Mouse (Mus musculus) heart, adult 9 months (tissue): ENCODE measurements around the gene Glb1l3.
"Not testable (repeated sequence)": the region's sequence is repeated elsewhere in the genome, so short reads cannot be mapped to it uniquely, and the experiment has no call there.

Experiments used
- DNase-seq, 2 experiments: peaks; one replicate each; pipeline ENCODE4 v3.0.0; 2022; ENCODE audit warnings: low spot score in 2 of 2

Gene Glb1l3

GRCm38 (mm10) chr9:26860751-26861150 is at the start of gene Glb1l3:
Gene Glb1l3, minus strand, starts transcription at chr9:26860890.
- DNase-seq = peak; percentile 29 to 42

DNA sequence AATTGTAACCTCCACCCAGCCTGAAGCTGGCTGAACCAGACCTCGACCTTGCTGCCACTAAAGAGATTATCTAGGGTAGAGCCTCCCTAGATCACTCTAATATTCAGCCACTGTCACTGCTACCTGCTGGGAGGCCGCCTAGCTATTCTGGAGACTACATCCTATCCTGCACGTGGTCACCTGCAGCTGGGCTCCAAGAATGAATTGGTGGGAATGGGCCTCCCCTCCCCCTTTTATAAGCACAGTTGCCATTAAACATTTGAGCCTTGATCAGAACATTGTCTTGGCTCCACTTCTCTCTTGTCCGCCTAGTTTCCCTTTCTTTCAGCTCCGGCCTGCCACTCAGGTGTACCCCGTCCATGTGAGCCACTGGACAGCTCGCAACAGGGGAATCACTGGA is 9.2 kb upstream of the Glb1l3 start:
- not testable (repeated sequence) for DNase-seq

DNA sequence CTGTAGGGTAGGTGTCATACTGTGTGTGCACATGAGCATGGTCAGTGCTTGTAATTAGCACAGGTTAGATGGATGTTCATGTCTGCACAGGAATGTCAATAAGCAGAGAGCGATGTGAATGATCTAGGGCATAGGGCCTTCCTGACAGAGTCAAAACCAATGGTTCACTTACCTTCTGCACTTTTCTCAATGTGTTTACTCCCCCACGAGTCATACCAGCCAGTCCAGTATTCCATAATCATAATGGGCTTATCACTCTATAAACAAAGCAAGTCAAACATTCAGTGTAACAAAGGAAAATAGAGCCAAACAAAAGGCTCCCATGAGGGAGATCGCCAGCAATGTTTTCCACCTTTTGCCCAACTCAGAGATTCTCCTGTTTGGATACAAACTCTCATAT is 29.6 kb downstream of the Glb1l3 start:
- no peak for DNase-seq

GRCm38 (mm10) chr9:26819942-26820341 is 40.7 kb downstream of the Glb1l3 start:
- DNase-seq = no peak

- no peak for DNase-seq
Observed at GRCm38 (mm10) chr9:26808735-26809134, 52.0 kb downstream of the Glb1l3 start.

GRCm38 (mm10) chr9:26805935-26806666 is 54.6 kb downstream of the Glb1l3 start, which contains the start of gene Glb1l2:
Gene Glb1l2, minus strand, starts transcription at chr9:26806468.
- peak; percentile 83 to 85 for DNase-seq

DNA sequence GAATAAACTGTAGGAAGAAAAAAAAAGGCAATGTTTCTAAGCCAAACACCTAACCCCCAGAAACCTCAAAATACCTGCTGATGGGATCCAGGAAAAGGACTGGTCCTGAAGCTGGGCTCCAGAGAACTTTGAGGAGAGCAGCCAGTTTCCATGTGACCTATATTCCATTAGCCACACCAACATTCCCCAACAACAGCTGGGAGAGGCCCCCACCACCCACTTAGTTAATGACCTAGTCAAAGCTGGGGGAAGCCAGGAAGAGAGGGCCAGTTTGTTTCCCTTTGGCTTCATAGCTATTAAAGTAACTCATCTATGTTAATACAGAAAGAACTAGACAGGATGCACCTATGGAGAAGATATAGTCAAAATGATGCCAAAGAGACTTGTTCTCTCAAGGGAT is 56.4 kb downstream of the Glb1l3 start:
- DNase-seq = no peak

- DNase-seq = no peak
Observed at GRCm38 (mm10) chr9:26800357-26800756, 60.3 kb downstream of the Glb1l3 start.

DNA sequence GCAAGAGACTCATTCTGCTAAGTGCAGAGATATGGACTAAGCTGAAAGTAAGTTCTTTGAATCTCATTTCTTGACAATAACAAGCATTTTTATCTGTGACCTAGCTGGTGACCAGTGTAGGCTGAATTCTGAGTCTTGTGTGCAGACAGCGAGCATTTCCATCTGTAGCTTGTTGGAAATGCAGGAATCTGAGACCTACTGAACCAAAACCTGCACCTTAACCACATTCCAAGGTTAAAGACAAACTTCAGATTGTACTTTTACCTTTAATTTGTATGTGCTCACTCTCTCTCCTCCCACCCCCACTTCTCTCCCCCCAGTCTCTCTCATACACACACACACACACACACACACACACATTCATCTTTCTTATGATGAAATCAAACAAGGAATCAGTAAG is 62.0 kb downstream of the Glb1l3 start:
- no peak for DNase-seq

DNA sequence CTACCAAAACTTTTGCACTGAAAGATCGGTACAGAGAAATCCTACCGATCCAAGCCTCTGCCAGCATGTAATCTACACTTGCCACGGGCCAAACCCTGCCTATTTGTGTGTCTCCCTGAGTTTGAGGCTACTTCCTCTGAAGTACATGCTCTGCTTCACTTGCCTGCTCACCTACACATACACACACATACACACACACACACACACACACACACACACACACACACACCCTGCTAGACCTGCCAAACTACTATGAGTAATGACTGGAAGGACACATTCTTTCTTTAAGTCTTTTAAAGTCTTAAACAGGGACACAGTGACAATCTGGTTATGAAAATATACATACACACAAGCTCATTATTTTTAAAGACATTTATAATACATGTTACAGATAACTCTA is 62.5 kb downstream of the Glb1l3 start:
- DNase-seq = no peak

DNA sequence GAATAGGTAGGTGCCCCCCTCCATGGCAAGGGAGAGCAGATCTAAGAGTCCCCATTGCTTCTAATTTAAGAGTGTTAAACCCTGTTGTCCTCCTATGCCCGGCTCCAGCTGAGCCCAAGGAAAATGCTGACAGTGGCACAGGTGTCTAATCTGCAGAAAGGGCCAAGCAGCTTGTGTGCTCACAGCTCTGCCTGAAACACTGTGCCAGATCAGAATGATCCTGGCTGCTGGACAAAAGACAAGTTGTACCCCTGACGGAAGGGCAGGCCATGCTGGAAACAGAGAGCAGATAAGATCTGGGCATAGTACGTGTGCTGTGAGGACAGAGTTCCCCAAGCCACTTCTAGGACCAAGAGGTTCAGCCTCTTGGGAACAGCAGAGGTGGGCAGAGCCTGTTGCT is 67.9 kb downstream of the Glb1l3 start:
- peak in 1 of 2 experiments; percentile 6 for DNase-seq

DNA sequence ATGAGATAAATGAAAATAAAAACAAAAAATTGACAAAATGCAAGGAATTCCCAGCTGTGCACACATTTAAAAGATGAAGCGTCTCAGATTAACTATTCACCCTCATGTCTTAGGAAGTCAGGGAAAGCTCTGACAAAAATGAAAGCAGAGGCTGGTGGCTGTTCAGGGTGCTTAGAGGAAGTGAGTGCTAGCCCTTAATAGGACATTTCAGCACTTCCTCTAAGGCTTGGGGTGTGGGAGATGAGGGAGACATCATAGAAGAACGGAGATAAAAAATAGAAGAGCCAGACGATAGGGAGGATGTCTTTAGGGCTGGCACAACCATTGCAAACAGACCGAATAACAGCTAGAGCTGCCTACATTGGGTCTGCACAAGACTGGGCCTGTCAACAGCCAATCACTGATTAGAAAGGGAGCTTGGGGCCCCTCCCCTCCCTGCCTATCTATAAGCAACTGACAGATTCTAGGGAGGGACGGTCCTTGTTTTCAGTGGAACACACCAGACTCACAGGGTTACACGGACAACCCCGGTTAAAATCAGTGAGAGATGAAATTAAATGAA is 77.2 kb downstream of the Glb1l3 start:
- peak in 1 of 2 experiments; percentile 5 for DNase-seq

GRCm38 (mm10) chr9:26778421-26778820 is 82.3 kb downstream of the Glb1l3 start:
- DNase-seq = no peak

DNA sequence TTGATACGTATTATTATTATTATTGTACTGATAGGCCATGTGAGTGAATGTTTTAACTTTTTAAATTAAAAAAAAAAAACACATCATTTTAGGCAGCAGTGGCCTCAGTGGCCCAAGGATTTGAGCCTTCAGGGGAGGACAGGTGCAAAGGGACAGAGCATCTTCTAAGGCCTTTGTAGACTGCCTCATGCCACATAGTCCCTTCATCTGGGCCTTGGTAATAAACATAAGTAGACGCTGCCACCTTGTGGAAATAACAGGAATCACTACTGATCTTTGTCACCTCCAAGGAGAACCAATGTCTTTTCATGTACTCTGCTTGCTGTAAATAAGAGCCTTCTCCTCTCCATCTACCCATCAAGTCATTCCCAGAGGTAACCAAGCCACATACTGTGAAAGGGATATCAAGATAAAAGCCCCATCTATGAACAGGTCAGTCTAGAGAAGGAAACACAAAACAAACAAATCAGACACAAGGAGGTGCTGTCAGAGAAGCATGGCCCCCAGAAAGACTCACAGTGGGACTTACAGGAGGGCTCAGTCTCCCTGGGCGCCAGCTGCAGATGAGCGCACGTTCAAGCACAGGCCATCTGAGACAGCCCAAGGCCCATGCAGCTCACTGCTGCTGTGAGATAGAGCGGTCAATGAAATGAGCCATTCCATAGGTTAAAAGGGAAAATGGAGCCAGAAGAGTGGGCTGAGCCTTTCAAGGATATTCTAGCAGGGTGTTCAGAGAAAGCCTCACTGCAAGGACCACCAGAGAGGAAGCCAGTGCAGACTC is 84.4 kb downstream of the Glb1l3 start:
- DNase-seq = peak; percentile 14 to 22

- no peak for DNase-seq
Observed at GRCm38 (mm10) chr9:26775700-26776099, 85.0 kb downstream of the Glb1l3 start.

DNA sequence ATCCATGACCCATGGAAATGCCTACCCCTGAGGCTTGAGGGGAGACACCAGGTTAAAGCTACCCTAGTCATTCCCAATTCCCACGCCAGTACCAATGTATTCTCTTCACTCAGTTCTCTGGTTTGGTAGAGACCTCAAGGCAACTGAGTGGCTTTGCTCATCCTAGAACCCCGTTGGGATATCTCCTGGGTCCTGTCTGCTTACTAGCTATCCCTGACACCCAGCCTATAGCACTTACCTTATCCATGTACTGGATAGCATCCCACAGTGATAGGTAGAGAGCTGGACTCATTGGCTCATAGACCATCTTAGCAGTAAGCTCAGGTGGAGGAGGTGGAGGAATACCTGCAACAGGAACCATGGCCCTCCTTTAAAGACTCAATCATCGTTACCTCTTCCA is 92.5 kb downstream of the Glb1l3 start:
- DNase-seq = no peak
